ENCODE assay signal across 8 mouse cellular contexts in the genomic region with DNA sequence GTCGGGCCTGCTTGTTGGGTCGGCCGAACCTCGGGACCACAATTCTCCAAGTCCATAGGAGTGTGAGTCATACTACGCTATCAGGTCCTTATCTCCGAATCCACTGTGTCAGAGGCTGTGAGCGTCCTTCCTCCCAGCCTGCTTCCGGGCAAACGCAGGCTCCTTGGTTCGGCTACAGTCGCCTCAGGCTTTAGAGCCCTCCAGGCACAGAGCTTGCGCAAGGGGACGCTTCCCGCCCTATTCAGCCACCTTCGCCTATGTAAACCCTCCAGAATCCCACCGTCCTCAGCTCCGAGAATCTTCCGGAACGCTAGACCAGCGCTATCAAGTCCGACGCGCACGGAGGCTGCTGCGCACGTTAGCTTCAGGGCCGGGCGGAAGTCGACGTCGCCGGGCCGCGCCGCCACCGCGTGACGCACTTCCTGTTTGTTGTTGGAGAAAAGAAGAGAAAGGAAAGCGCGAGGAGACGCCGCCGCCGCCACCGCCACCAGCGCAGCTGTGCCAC. TPM values are rescaled to one million over a fixed set of nuclear protein-coding genes. Genes with fewer than 3 reads are reported as not detected.
DNase-seq lines count a peak whose midpoint lies in the region; ATAC-seq and TF ChIP-seq lines count a peak whose summit lies in the region.

Dnajb6 (plus strand) TSS at position 132 of the 505 bp plus-strand sequence.
Gm5129 (minus strand) TSS at position 380 of the 505 bp plus-strand sequence.

- no peaks in the 10 kb centered on the region for H3K36me3 ChIP-seq in forebrain, embryonic 10.5 days (replicated peaks)
- no peaks in the 10 kb centered on the region for H3K36me3 ChIP-seq in heart, embryonic 15.5 days
- H3K36me3 ChIP-seq in liver, embryonic 14.5 days (replicated peaks; ENCODE audit: control insufficient read depth, insufficient read depth, low read depth) = no peaks in the 10 kb centered on the region
- no peaks in the 10 kb centered on the region for H3K36me3 ChIP-seq in neural tube, embryonic 11.5 days (ENCODE audit: control insufficient read depth, insufficient read depth, low read length)
- no peaks in the 10 kb centered on the region for H3K36me3 ChIP-seq in stomach, postnatal 0 days (ENCODE audit: control insufficient read depth, insufficient read depth, low read length)

- WGBS in forebrain, embryonic 10.5 days = under 1% methylated on average over 46 of the region's 46 CpGs
- under 1% methylated on average over 46 of the region's 46 CpGs for WGBS in heart, embryonic 15.5 days
- WGBS in liver, embryonic 14.5 days (ENCODE audit: insufficient replicate concordance) = under 1% methylated on average over 46 of the region's 46 CpGs
- WGBS in neural tube, embryonic 11.5 days = under 1% methylated on average over 39 of the region's 46 CpGs
- under 1% methylated on average over 45 of the region's 46 CpGs for WGBS in stomach, postnatal 0 days

- peak within 1 kb of the TSS; percentile 98 for H3K4me3 ChIP-seq in forebrain, embryonic 10.5 days
- H3K4me3 ChIP-seq in heart, embryonic 15.5 days = peak within 1 kb of the TSS; percentile 67
- peak within 1 kb of the TSS; percentile 88 to 89 for H3K4me3 ChIP-seq in liver, embryonic 14.5 days (ENCODE audit: insufficient read depth in 1 of 2, low read depth in 2 of 2, low read length in 2 of 2)
- H3K4me3 ChIP-seq in neural tube, embryonic 11.5 days (ENCODE audit: low read depth, low read length) = peak within 1 kb of the TSS; percentile 89
- peak within 1 kb of the TSS; percentile 85 for H3K4me3 ChIP-seq in stomach, postnatal 0 days (ENCODE audit: low read depth, low read length)

- DNase-seq in c-Kit-negative CD71-positive TER-119-positive erythroid progenitor cells, embryonic 14.5 days (ENCODE audit: low read depth, low spot score) = peak; percentile 88
- DNase-seq in forebrain, embryonic 10.5 days (ENCODE audit: extremely low spot score, low spot score) = peak; percentile 96
- DNase-seq in kidney, postnatal 25 days = peak; percentile 97
- DNase-seq in liver, embryonic 14.5 days (ENCODE audit: low read depth in 3 of 3, low spot score in 3 of 3) = peak; percentile 85 to 87 (median 87)
- DNase-seq in neural tube, embryonic 11.5 days (ENCODE audit: low spot score) = peak; percentile 94
- peak; percentile 95 for DNase-seq in stomach, postnatal 0 days (ENCODE audit: low spot score)

- peak; percentile 6; the same call in 1 of the 2 replicates for TF ChIP-seq CTCF in liver, embryonic 14.5 days (IDR thresholded peaks at IDR 0.05; ENCODE audit: low read depth)
- no peak for TF ChIP-seq CTCF in stomach, postnatal 0 days (IDR thresholded peaks at IDR 0.05; ENCODE audit: low read depth)

- no peaks in the 10 kb centered on the region for H3K9me3 ChIP-seq in forebrain, embryonic 10.5 days
- H3K9me3 ChIP-seq in heart, embryonic 15.5 days (replicated peaks) = no peaks in the 10 kb centered on the region
- H3K9me3 ChIP-seq in liver, embryonic 14.5 days (ENCODE audit: control insufficient read depth, low read length) = no peaks in the 10 kb centered on the region
- H3K9me3 ChIP-seq in neural tube, embryonic 11.5 days (ENCODE audit: control insufficient read depth, low read length) = no peaks in the 10 kb centered on the region
- H3K9me3 ChIP-seq in stomach, postnatal 0 days (ENCODE audit: control insufficient read depth, low read length) = no peaks in the 10 kb centered on the region

- H3K4me1 ChIP-seq in forebrain, embryonic 10.5 days = peaks cover 33% of the 10 kb centered on the region
- peaks cover 21% of the 10 kb centered on the region for H3K4me1 ChIP-seq in heart, embryonic 15.5 days (replicated peaks)
- H3K4me1 ChIP-seq in liver, embryonic 14.5 days (replicated peaks; ENCODE audit: control insufficient read depth in 2 of 2, insufficient read depth in 2 of 2, low read length in 1 of 2) = peaks cover 12 to 18% of the 10 kb centered on the region in 2 experiments
- peaks cover 3% of the 10 kb centered on the region for H3K4me1 ChIP-seq in neural tube, embryonic 11.5 days (ENCODE audit: control insufficient read depth, insufficient read depth, low read length)
- no peaks in the 10 kb centered on the region for H3K4me1 ChIP-seq in stomach, postnatal 0 days (replicated peaks; ENCODE audit: control insufficient read depth, insufficient read depth)

- TF ChIP-seq EP300 in liver, embryonic 14.5 days (IDR thresholded peaks at IDR 0.05; ENCODE audit: low read depth) = peak; percentile 41; the same call in 1 of the 2 replicates
- no peak for TF ChIP-seq EP300 in stomach, postnatal 0 days (optimal IDR thresholded peaks at IDR 0.05)

- peak within 1 kb of the TSS; percentile 73 for H3K4me2 ChIP-seq in heart, embryonic 15.5 days
- H3K4me2 ChIP-seq in liver, embryonic 14.5 days (ENCODE audit: low read depth) = peak within 1 kb of the TSS; percentile 82
- peak within 1 kb of the TSS; percentile 50 for H3K4me2 ChIP-seq in neural tube, embryonic 11.5 days (ENCODE audit: low read depth)
- peak within 1 kb of the TSS; percentile 61 for H3K4me2 ChIP-seq in stomach, postnatal 0 days (replicated peaks; ENCODE audit: low read depth)

- H3K27me3 ChIP-seq in forebrain, embryonic 10.5 days (ENCODE audit: poor library complexity, severe bottlenecking) = no peaks in the 10 kb centered on the region
- H3K27me3 ChIP-seq in heart, embryonic 15.5 days = no peaks in the 10 kb centered on the region
- no peaks in the 10 kb centered on the region for H3K27me3 ChIP-seq in liver, embryonic 14.5 days (ENCODE audit: control insufficient read depth, insufficient read depth, low read length)
- H3K27me3 ChIP-seq in neural tube, embryonic 11.5 days (ENCODE audit: control insufficient read depth, insufficient read depth, low read length) = no peaks in the 10 kb centered on the region
- H3K27me3 ChIP-seq in stomach, postnatal 0 days (ENCODE audit: control insufficient read depth, insufficient read depth, low read length) = no peaks in the 10 kb centered on the region

- ATAC-seq in CD4-positive, CD25-positive, alpha-beta regulatory T cell, adult 4 months = peak; percentile 88
- peak; percentile 89 for ATAC-seq in heart, embryonic 15.5 days (replicated peaks; ENCODE audit: insufficient number of reproducible peaks, insufficient read depth, low FRiP score, low read depth)
- peak; percentile 93 for ATAC-seq in liver, embryonic 14.5 days (ENCODE audit: insufficient read depth)
- peak; percentile 97 for ATAC-seq in neural tube, embryonic 11.5 days (ENCODE audit: insufficient read depth, low FRiP score, low TSS enrichment)
- peak; percentile 92 for ATAC-seq in stomach, postnatal 0 days (ENCODE audit: low FRiP score, low TSS enrichment)

- peak within 1 kb of the TSS; percentile 78 for H3K9ac ChIP-seq in heart, embryonic 15.5 days
- peak within 1 kb of the TSS; percentile 92 for H3K9ac ChIP-seq in liver, embryonic 14.5 days (replicated peaks)
- peak within 1 kb of the TSS; percentile 91 for H3K9ac ChIP-seq in neural tube, embryonic 11.5 days (ENCODE audit: low read length)
- H3K9ac ChIP-seq in stomach, postnatal 0 days (ENCODE audit: low read length) = peak within 1 kb of the TSS; percentile 95

- peak within 1 kb of the TSS; percentile 93 for H3K27ac ChIP-seq in forebrain, embryonic 10.5 days
- peak within 1 kb of the TSS; percentile 97 for H3K27ac ChIP-seq in heart, embryonic 15.5 days
- peak within 1 kb of the TSS; percentile 89 for H3K27ac ChIP-seq in liver, embryonic 14.5 days
- H3K27ac ChIP-seq in neural tube, embryonic 11.5 days (ENCODE audit: low read depth, low read length) = peak within 1 kb of the TSS; percentile 82
- peak within 1 kb of the TSS; percentile 99 for H3K27ac ChIP-seq in stomach, postnatal 0 days (replicated peaks)

RNA-seq across cellular contexts. Expression of gene Dnajb6, which starts in this region (rescaled TPM):
- 100 to 1,000 TPM; 103 to 108 TPM for polyA plus RNA-seq in CD4-positive, CD25-positive, alpha-beta regulatory T cell, adult 4 months (2017; shearing (Covaris generic))
- polyA plus RNA-seq in forebrain, embryonic 10.5 days (2016; fragmentation: Nextera tagmentation; extraction: Ambion mirVana) = 175 and 181 TPM in 2 replicates
- 93.2 and 95.6 TPM in 2 replicates for polyA plus RNA-seq in heart, embryonic 15.5 days (2015; fragmentation: Nextera tagmentation; extraction: Ambion mirVana)
- 27.8 and 48.3 TPM in 2 replicates for polyA plus RNA-seq in liver, embryonic 14.5 days (2012; rRNA removed)
- 76.0 and 78.7 TPM in 2 replicates for polyA plus RNA-seq in liver, embryonic 14.5 days (2014; fragmentation: Nextera tagmentation; extraction: Ambion mirVana)
- polyA plus RNA-seq in neural tube, embryonic 11.5 days (2014; fragmentation: Nextera tagmentation; extraction: Ambion mirVana) = 221 and 227 TPM in 2 replicates
- 144 and 148 TPM in 2 replicates for polyA plus RNA-seq in stomach, postnatal 0 days (2015; fragmentation: Nextera tagmentation; extraction: Ambion mirVana)

RNA-seq across cellular contexts. Expression of gene Gm5129, which starts in this region (rescaled TPM):
- polyA plus RNA-seq in CD4-positive, CD25-positive, alpha-beta regulatory T cell, adult 4 months (2017; shearing (Covaris generic)) = 1 to 10 TPM in 1 of 2 experiments, not detected in 1; 1.7 TPM
- not detected in 2 replicates for polyA plus RNA-seq in forebrain, embryonic 10.5 days (2016; fragmentation: Nextera tagmentation; extraction: Ambion mirVana)
- polyA plus RNA-seq in heart, embryonic 15.5 days (2015; fragmentation: Nextera tagmentation; extraction: Ambion mirVana) = not detected in 2 replicates
- 0.76 TPM in 1 of 2 replicates, not detected in the other for polyA plus RNA-seq in liver, embryonic 14.5 days (2012; rRNA removed)
- polyA plus RNA-seq in liver, embryonic 14.5 days (2014; fragmentation: Nextera tagmentation; extraction: Ambion mirVana) = not detected in 2 replicates
- 1.1 TPM in 1 of 2 replicates, not detected in the other for polyA plus RNA-seq in neural tube, embryonic 11.5 days (2014; fragmentation: Nextera tagmentation; extraction: Ambion mirVana)
- polyA plus RNA-seq in stomach, postnatal 0 days (2015; fragmentation: Nextera tagmentation; extraction: Ambion mirVana) = not detected in 2 replicates

Comparison
In these comparisons a context has a peak if more than half of its experiments do, and no peak if none do; other contexts are left out.
1. Peak in every context shown above with its lines: DNase-seq, ATAC-seq, H3K4me3 ChIP-seq and H3K27ac ChIP-seq.